ENCODE assay signal across 27 mouse cellular contexts in the genomic region with DNA sequence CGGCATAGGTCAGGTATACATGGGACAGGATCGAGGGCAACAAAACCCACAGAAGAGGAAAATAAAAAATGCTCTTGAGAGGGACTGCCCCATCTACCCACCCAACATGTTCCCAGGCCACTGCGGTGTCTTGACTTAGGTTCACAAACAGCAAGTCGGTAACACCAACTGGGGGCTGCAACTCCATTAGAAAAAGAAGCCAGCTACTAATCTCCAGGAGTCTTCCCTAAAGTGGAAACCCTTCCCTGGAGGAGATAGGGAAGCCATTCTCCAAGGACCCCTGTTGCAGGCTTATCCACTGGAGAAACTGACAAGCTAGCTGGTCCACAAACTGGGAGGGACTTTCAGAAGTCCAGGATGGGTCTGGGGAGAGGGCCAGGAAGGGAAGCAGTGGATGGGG. TPM values are rescaled to one million over a fixed set of nuclear protein-coding genes. Genes with fewer than 3 reads are reported as not detected.
DNase-seq lines count a peak whose midpoint lies in the region; ATAC-seq and TF ChIP-seq lines count a peak whose summit lies in the region.
"Had no signal": no experiment of that assay in that cellular context is flagged by ENCODE, and none has a peak within 500 bp of the region (broad histone marks: within the 10 kb centered on the region; RNA-seq: fewer than 3 reads in every experiment).

No protein-coding gene starts in this region.

- 39% methylated on average over 4 of the region's 4 CpGs for WGBS in forebrain, embryonic 10.5 days
- 39% methylated on average over 4 of the region's 4 CpGs for WGBS in forebrain, embryonic 15.5 days
- WGBS in midbrain, embryonic 11.5 days = 32% methylated on average over 4 of the region's 4 CpGs
- 26% methylated on average over 4 of the region's 4 CpGs for WGBS in midbrain, postnatal 0 days
- WGBS in midbrain, embryonic 14.5 days = 18% methylated on average over 4 of the region's 4 CpGs

- peaks cover 74% of the 10 kb centered on the region for H3K4me1 ChIP-seq in forebrain, embryonic 10.5 days
- peaks cover 38% of the 10 kb centered on the region for H3K4me1 ChIP-seq in forebrain, embryonic 15.5 days
- H3K4me1 ChIP-seq in midbrain, embryonic 11.5 days (ENCODE audit: control insufficient read depth, insufficient read depth, low read length) = peaks cover 62% of the 10 kb centered on the region
- H3K4me1 ChIP-seq in midbrain, postnatal 0 days (ENCODE audit: insufficient read depth, low read length) = no peaks in the 10 kb centered on the region
- H3K4me1 ChIP-seq in midbrain, embryonic 14.5 days (ENCODE audit: control insufficient read depth, insufficient read depth, low read length) = peaks cover 38% of the 10 kb centered on the region

- peaks cover 98% of the 10 kb centered on the region for H3K27me3 ChIP-seq in forebrain, embryonic 10.5 days (ENCODE audit: poor library complexity, severe bottlenecking)
- H3K27me3 ChIP-seq in forebrain, embryonic 15.5 days = peaks cover 51% of the 10 kb centered on the region
- peaks cover 67% of the 10 kb centered on the region for H3K27me3 ChIP-seq in midbrain, embryonic 11.5 days (ENCODE audit: control insufficient read depth, insufficient read depth, low read length)
- H3K27me3 ChIP-seq in midbrain, postnatal 0 days (ENCODE audit: insufficient read depth, low read length) = peaks cover 32% of the 10 kb centered on the region
- H3K27me3 ChIP-seq in midbrain, embryonic 14.5 days (ENCODE audit: control insufficient read depth, insufficient read depth, low read length) = peaks cover 43% of the 10 kb centered on the region
- H3K27me3 ChIP-seq: Patski had no signal

- H3K36me3 ChIP-seq in forebrain, embryonic 10.5 days (replicated peaks) = no peaks in the 10 kb centered on the region
- no peaks in the 10 kb centered on the region for H3K36me3 ChIP-seq in forebrain, embryonic 15.5 days
- no peaks in the 10 kb centered on the region for H3K36me3 ChIP-seq in midbrain, embryonic 11.5 days (ENCODE audit: control insufficient read depth, insufficient read depth, low read length)
- no peaks in the 10 kb centered on the region for H3K36me3 ChIP-seq in midbrain, postnatal 0 days (ENCODE audit: insufficient read depth, low read length)
- H3K36me3 ChIP-seq in midbrain, embryonic 14.5 days (ENCODE audit: control insufficient read depth, insufficient read depth, low read length) = 0 out of 2 replicates have a peak, but pooled peaks cover 3% of the 10 kb centered on the region
- H3K36me3 ChIP-seq: embryonic facial prominence, embryonic 15.5 days; heart, embryonic 15.5 days had no signal

- no peak for DNase-seq in forebrain, embryonic 10.5 days (ENCODE audit: extremely low spot score, low spot score)
- peak; percentile 91 for DNase-seq in midbrain, embryonic 11.5 days (ENCODE audit: low spot score, missing footprints)
- DNase-seq in midbrain, postnatal 0 days (ENCODE audit: low spot score) = no peak
- peak; percentile 45 for DNase-seq in A20 (ENCODE audit: low read depth, low spot score)
- no peak for DNase-seq in midbrain, embryonic 14.5 days
- no peak for DNase-seq in thymus, postnatal 14 days
- DNase-seq: adrenal gland, postnatal 14 days; cerebellum, adult 11-12 months; cerebellum, adult 9-10 months; cerebellum, postnatal 36 days; gastrocnemius, postnatal 14 days; heart, adult 2 months; heart, postnatal 14 days had no signal

- H3K9me3 ChIP-seq in forebrain, embryonic 10.5 days = no peaks in the 10 kb centered on the region
- H3K9me3 ChIP-seq in forebrain, embryonic 15.5 days = no peaks in the 10 kb centered on the region
- no peaks in the 10 kb centered on the region for H3K9me3 ChIP-seq in midbrain, embryonic 11.5 days (ENCODE audit: control insufficient read depth, low read length)
- H3K9me3 ChIP-seq in midbrain, postnatal 0 days (ENCODE audit: low read length) = no peaks in the 10 kb centered on the region
- no peaks in the 10 kb centered on the region for H3K9me3 ChIP-seq in midbrain, embryonic 14.5 days (ENCODE audit: control insufficient read depth, low read length)
- H3K9me3 ChIP-seq: embryonic facial prominence, embryonic 15.5 days; heart, embryonic 15.5 days had no signal

- no peak for ATAC-seq in forebrain, embryonic 15.5 days (replicated peaks)
- no peak for ATAC-seq in midbrain, embryonic 11.5 days (ENCODE audit: low FRiP score)
- no peak for ATAC-seq in midbrain, postnatal 0 days (ENCODE audit: low FRiP score)
- ATAC-seq in midbrain, embryonic 14.5 days (ENCODE audit: low FRiP score, low TSS enrichment) = no peak
- ATAC-seq: activated CD4-positive, CD25-positive, alpha-beta regulatory T cell, adult 4 months; hindbrain, embryonic 16.5 days; Patski had no signal

- H3K27ac ChIP-seq in forebrain, embryonic 10.5 days = peak overlapping the region; percentile 82
- H3K27ac ChIP-seq in forebrain, embryonic 15.5 days (replicated peaks) = no peak overlapping the region
- peak overlapping the region; percentile 85 for H3K27ac ChIP-seq in midbrain, embryonic 11.5 days (ENCODE audit: low read depth, low read length)
- no peak overlapping the region for H3K27ac ChIP-seq in midbrain, postnatal 0 days (ENCODE audit: low read depth, low read length)
- peak overlapping the region; percentile 37; the same call in 1 of the 2 replicates for H3K27ac ChIP-seq in midbrain, embryonic 14.5 days (replicated peaks; ENCODE audit: low read depth, low read length)
- H3K27ac ChIP-seq: heart, adult 2 months; heart, embryonic 15.5 days had no signal

- H3K4me3 ChIP-seq in forebrain, embryonic 10.5 days = 0 out of 2 replicates have a peak overlapping the region, but pooled peaks have one; percentile 32
- no peak overlapping the region for H3K4me3 ChIP-seq in forebrain, embryonic 15.5 days
- H3K4me3 ChIP-seq in midbrain, embryonic 11.5 days (ENCODE audit: low read depth, low read length) = no peak overlapping the region
- no peak overlapping the region for H3K4me3 ChIP-seq in midbrain, postnatal 0 days (ENCODE audit: low read depth, low read length)
- no peak overlapping the region for H3K4me3 ChIP-seq in midbrain, embryonic 14.5 days (replicated peaks; ENCODE audit: low read depth, low read length)
- H3K4me3 ChIP-seq: embryonic facial prominence, embryonic 15.5 days; erythroblast, embryonic 14.5 days; heart, adult 2 months; heart, embryonic 15.5 days had no signal

- H3K4me2 ChIP-seq in forebrain, embryonic 15.5 days (replicated peaks) = no peak overlapping the region
- no peak overlapping the region for H3K4me2 ChIP-seq in midbrain, embryonic 11.5 days
- no peak overlapping the region for H3K4me2 ChIP-seq in midbrain, postnatal 0 days (ENCODE audit: low read depth, low read length, poor library complexity, severe bottlenecking)
- H3K4me2 ChIP-seq in midbrain, embryonic 14.5 days (ENCODE audit: low read length) = no peak overlapping the region
- H3K4me2 ChIP-seq: heart, embryonic 11.5 days; heart, embryonic 15.5 days had no signal

- H3K9ac ChIP-seq in forebrain, embryonic 15.5 days (replicated peaks) = no peak overlapping the region
- 0 out of 2 replicates have a peak overlapping the region, but pooled peaks have one; percentile 14 for H3K9ac ChIP-seq in midbrain, embryonic 11.5 days (ENCODE audit: low read length)
- H3K9ac ChIP-seq in midbrain, postnatal 0 days (replicated peaks; ENCODE audit: low read length, poor library complexity, severe bottlenecking) = no peak overlapping the region
- H3K9ac ChIP-seq in midbrain, embryonic 14.5 days (replicated peaks; ENCODE audit: low read length) = no peak overlapping the region
- H3K9ac ChIP-seq: embryonic facial prominence, embryonic 15.5 days; heart, embryonic 15.5 days had no signal

- TF ChIP-seq CTCF in midbrain, postnatal 0 days (IDR thresholded peaks at IDR 0.05) = no peak

RNA-seq across cellular contexts. Expression of a gene that starts 21.4 kb away (rescaled TPM):
- polyA plus RNA-seq in forebrain, embryonic 10.5 days (2016; fragmentation: Nextera tagmentation; extraction: Ambion mirVana) = 2.2 and 2.4 TPM in 2 replicates
- 0.08 TPM in 1 of 2 replicates, not detected in the other for polyA plus RNA-seq in forebrain, embryonic 15.5 days (2015; fragmentation: Nextera tagmentation; extraction: Ambion mirVana)
- polyA plus RNA-seq in midbrain, embryonic 11.5 days (2014; fragmentation: Nextera tagmentation; extraction: Ambion mirVana) = 3.1 and 3.4 TPM in 2 replicates
- total RNA-seq in midbrain, postnatal 0 days (2014; rRNA removed) = 34.9 and 36.0 TPM in 2 replicates
- polyA plus RNA-seq in midbrain, postnatal 0 days (2015; fragmentation: Nextera tagmentation; extraction: Ambion mirVana) = 3.0 and 3.4 TPM in 2 replicates
- polyA plus RNA-seq in midbrain, embryonic 14.5 days (2014; fragmentation: Nextera tagmentation; extraction: Ambion mirVana) = 9.1 and 9.2 TPM in 2 replicates
- total RNA-seq: adrenal gland, adult 18-20 months; adrenal gland, postnatal 14 days; heart, adult 2 months; heart, postnatal 14 days; hematopoietic stem cell, adult 5-6 weeks; MEL had no signal
- polyA plus RNA-seq: activated CD4-positive, CD25-positive, alpha-beta regulatory T cell, adult 4 months; erythroblast, embryonic 14.5 days; forebrain, embryonic 16.5 days; gonadal fat pad, adult 2 months; heart, adult 2 months; heart, embryonic 15.5 days; intestine, embryonic 14.5 days; Patski had no signal

Comparison
In these comparisons a context has a peak if more than half of its experiments do, and no peak if none do; other contexts are left out.
1. DNase-seq: peak in midbrain, embryonic 11.5 days (single experiment) and A20 (single experiment); none in forebrain, embryonic 10.5 days (single experiment), midbrain, postnatal 0 days (single experiment), midbrain, embryonic 14.5 days (single experiment) and thymus, postnatal 14 days (single experiment).
2. H3K27ac ChIP-seq: peak in forebrain, embryonic 10.5 days (single experiment), midbrain, embryonic 11.5 days (single experiment) and midbrain, embryonic 14.5 days (single experiment); none in forebrain, embryonic 15.5 days (single experiment) and midbrain, postnatal 0 days (single experiment).